In genomic region chr5:50059586-50059985, GRCm38 (mm10) we compare ENCODE assay signal across 8 mouse cellular contexts. TPM values are rescaled to one million over a fixed set of nuclear protein-coding genes. Genes with fewer than 3 reads are reported as not detected.
DNase-seq lines count a peak whose midpoint lies in the region; ATAC-seq and TF ChIP-seq lines count a peak whose summit lies in the region.

No protein-coding gene starts in this region.

- no peaks in the 10 kb centered on the region for H3K27me3 ChIP-seq in forebrain, postnatal 0 days (ENCODE audit: insufficient read depth, low read length)
- peaks cover 4% of the 10 kb centered on the region for H3K27me3 ChIP-seq in midbrain, embryonic 10.5 days (ENCODE audit: low read depth, poor library complexity, severe bottlenecking)

- 92% methylated on average over 7 of the region's 7 CpGs for WGBS in forebrain, postnatal 0 days
- 92% methylated on average over 7 of the region's 7 CpGs for WGBS in midbrain, embryonic 10.5 days

- peak overlapping the region; percentile 70; the same call in 1 of the 2 replicates for H3K4me2 ChIP-seq in forebrain, postnatal 0 days (ENCODE audit: low read depth)

- peak; percentile 16 for DNase-seq in cerebellum, adult 9-11 months
- no peak for DNase-seq in cerebellum, adult 18-20 months
- DNase-seq in forebrain, postnatal 0 days = no peak
- DNase-seq in kidney, postnatal 4 days = peak; percentile 34 to 59
- DNase-seq in midbrain, embryonic 10.5 days (ENCODE audit: low spot score) = no peak
- DNase-seq in thymus, adult 18-20 months = no peak
- DNase-seq in layer of hippocampus, adult 2 months (ENCODE audit: low spot score in 2 of 2) = no peak
- no peak for DNase-seq in urinary bladder, postnatal 25 days (ENCODE audit: low spot score)

- no peaks in the 10 kb centered on the region for H3K36me3 ChIP-seq in forebrain, postnatal 0 days (ENCODE audit: insufficient read depth)
- H3K36me3 ChIP-seq in midbrain, embryonic 10.5 days = no peaks in the 10 kb centered on the region

- H3K9ac ChIP-seq in forebrain, postnatal 0 days = no peak overlapping the region

- no peaks in the 10 kb centered on the region for H3K4me1 ChIP-seq in forebrain, postnatal 0 days (ENCODE audit: insufficient read depth)
- H3K4me1 ChIP-seq in midbrain, embryonic 10.5 days = peaks cover 31% of the 10 kb centered on the region

- H3K4me3 ChIP-seq in forebrain, postnatal 0 days (ENCODE audit: low read depth, low read length) = no peak overlapping the region
- H3K4me3 ChIP-seq in midbrain, embryonic 10.5 days = peak overlapping the region; percentile 91; the same call in 1 of the 2 replicates
- no peak overlapping the region; the same call in 1 of the 2 replicates for H3K4me3 ChIP-seq in layer of hippocampus, adult 2 months

- no peak for TF ChIP-seq CTCF in forebrain, postnatal 0 days (IDR thresholded peaks at IDR 0.05; ENCODE audit: low read depth)
- TF ChIP-seq CTCF in layer of hippocampus, adult 2 months (conservative IDR thresholded peaks at IDR 0.05) = no peak

- no peaks in the 10 kb centered on the region for H3K9me3 ChIP-seq in forebrain, postnatal 0 days (ENCODE audit: low read length)
- no peaks in the 10 kb centered on the region for H3K9me3 ChIP-seq in midbrain, embryonic 10.5 days (replicated peaks)

- no peak overlapping the region for H3K27ac ChIP-seq in forebrain, postnatal 0 days (ENCODE audit: low read depth, low read length)
- H3K27ac ChIP-seq in midbrain, embryonic 10.5 days (replicated peaks) = peak overlapping the region; percentile 99
- no peak overlapping the region for H3K27ac ChIP-seq in layer of hippocampus, adult 2 months

- no peak for ATAC-seq in forebrain, postnatal 0 days

RNA-seq across cellular contexts. Expression of gene Adgra3, which starts 0.8 kb away (rescaled TPM):
- total RNA-seq in forebrain, postnatal 0 days (2014; rRNA removed) = 42.1 and 46.8 TPM in 2 replicates
- 8.9 and 9.1 TPM in 2 replicates for polyA plus RNA-seq in forebrain, postnatal 0 days (2015; fragmentation: Nextera tagmentation; extraction: Ambion mirVana)
- 37.1 and 38.6 TPM in 2 replicates for polyA plus RNA-seq in midbrain, embryonic 10.5 days (2016; fragmentation: Nextera tagmentation; extraction: Ambion mirVana)
- 10 to 100 TPM; 14.5 to 21.6 TPM for total RNA-seq in layer of hippocampus, adult 2 months (2021)

Comparison
In these comparisons a context has a peak if more than half of its experiments do, and no peak if none do; other contexts are left out.
1. DNase-seq: peak in cerebellum, adult 9-11 months (single experiment) and kidney, postnatal 4 days (2 of 2); none in cerebellum, adult 18-20 months (0 of 2), forebrain, postnatal 0 days (single experiment), midbrain, embryonic 10.5 days (single experiment), thymus, adult 18-20 months (0 of 2), layer of hippocampus, adult 2 months (0 of 2) and urinary bladder, postnatal 25 days (single experiment).